Mouse (Mus musculus): ENCODE results near the gene Mmd.

DNA sequence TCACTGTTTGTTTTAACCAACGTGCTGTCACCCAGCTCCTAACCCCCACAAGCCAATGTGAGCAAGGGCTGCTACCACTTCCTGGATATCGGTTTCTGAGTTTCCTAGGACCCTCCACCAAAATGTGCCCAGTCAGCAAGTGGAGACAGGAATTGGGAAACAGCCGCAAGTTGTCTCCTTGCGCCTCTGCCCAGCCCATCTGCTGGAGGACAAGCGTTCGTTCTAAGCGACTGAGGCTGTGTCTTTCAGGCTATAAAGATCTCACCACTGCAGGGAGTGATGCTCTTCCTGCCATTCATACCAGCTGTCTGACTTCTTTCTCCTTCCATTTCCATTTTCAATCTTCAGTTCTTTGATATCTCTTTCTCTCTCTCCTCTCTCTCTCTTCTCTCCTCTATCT lies 71.7 kb downstream of the Mmd start:
- TF ChIP-seq CTCF (IDR thresholded peaks at IDR 0.05; ENCODE audit: insufficient read depth, low read length) (no peak), POLR2A (IDR thresholded peaks at IDR 0.05; ENCODE audit: borderline replicate concordance, extremely low read depth, low read depth, low read length) (no peak)

Measured in lung, adult 2 months (tissue).